Mouse (Mus musculus) MEL (cell line): ENCODE results near the gene Rxfp4. TPM values are rescaled to one million over a fixed set of nuclear protein-coding genes. Genes with fewer than 3 reads are reported as not detected.

Experiments
- DNase-seq: peaks from one replicate; pipeline ENCODE4 v3.0.0; 2011; ENCODE audit warnings: low read depth, low spot score
- H3K27ac ChIP-seq: 2 replicates; pipeline ENCODE4 v1.5.1; 2012; ENCODE audit warnings: low read depth, mild to moderate bottlenecking, control low read depth, low read length, moderate library complexity; ENCODE audit not compliant: control insufficient read depth
- H3K27me3 ChIP-seq, 2 experiments: fragments of 150-350 bp in 1 of 2; sonication (generic) in 1 of 2; 2 replicates each; pipeline ENCODE4 v1.6.1; 2012; ENCODE audit warnings: low read length in 2 of 2, mild to moderate bottlenecking in 2 of 2, improper control_type of control experiment in 1 of 2, moderate library complexity in 1 of 2; ENCODE audit not compliant: insufficient read depth in 2 of 2, control insufficient read depth in 1 of 2
- H3K36me3 ChIP-seq, 2 experiments: 2 replicates each; pipeline ENCODE4 v1.6.1; 2012 to 2014; ENCODE audit warnings: low read length in 2 of 2, improper control_type of control experiment in 1 of 2, inconsistent platforms in 1 of 2, mild to moderate bottlenecking in 1 of 2; ENCODE audit not compliant: insufficient read depth in 2 of 2, control insufficient read depth in 1 of 2
- H3K4me1 ChIP-seq, 2 experiments: fragments of 150-350 bp in 1 of 2; sonication (generic) in 1 of 2; 2 replicates each; pipeline ENCODE4 v1.6.1; 2012; ENCODE audit warnings: low read length in 2 of 2, improper control_type of control experiment in 1 of 2, mild to moderate bottlenecking in 1 of 2; ENCODE audit not compliant: insufficient read depth in 2 of 2, control insufficient read depth in 1 of 2
- H3K4me3 ChIP-seq, 2 experiments: fragments of 150-350 bp in 1 of 2; sonication (generic) in 1 of 2; 2 replicates each; pipeline ENCODE4 v1.5.1; 2012; ENCODE audit warnings: low read depth in 2 of 2, low read length in 2 of 2, mild to moderate bottlenecking in 2 of 2, moderate library complexity in 2 of 2, control low read depth in 1 of 2, improper control_type of control experiment in 1 of 2; ENCODE audit not compliant: control insufficient read depth in 1 of 2, insufficient read depth in 1 of 2
- H3K79me2 ChIP-seq: 2 replicates; pipeline ENCODE4 v1.6.1; 2012; ENCODE audit warnings: mild to moderate bottlenecking, low read length, moderate library complexity; ENCODE audit not compliant: control insufficient read depth, poor library complexity, insufficient read depth
- H3K9ac ChIP-seq: 2 replicates; pipeline ENCODE4 v1.6.1; 2012; ENCODE audit warnings: low read depth, mild to moderate bottlenecking, control low read depth, low read length, moderate library complexity; ENCODE audit not compliant: control insufficient read depth, poor library complexity, severe bottlenecking
- H3K9me3 ChIP-seq: fragments of 150-350 bp; sonication (generic); replicated peaks from 2 replicates; pipeline ENCODE4 v1.6.1; 2012; ENCODE audit warnings: mild to moderate bottlenecking, low read length, improper control_type of control experiment, moderate library complexity; ENCODE audit not compliant: insufficient read depth
- CTCF ChIP-seq, 3 experiments: IDR thresholded peaks in 2 of 3; conservative IDR thresholded peaks in 1 of 3; 2 replicates each; pipeline ENCODE4 v1.5.1; 2011 to 2012; ENCODE audit warnings: low read length in 3 of 3, low read depth in 2 of 3, mild to moderate bottlenecking in 2 of 3, improper control_type of control experiment in 1 of 3, inconsistent platforms in 1 of 3, mixed read lengths in 1 of 3, moderate library complexity in 1 of 3; ENCODE audit not compliant: control insufficient read depth in 1 of 3, insufficient read depth in 1 of 3, poor library complexity in 1 of 3, severe bottlenecking in 1 of 3
- ELF1 ChIP-seq: IDR thresholded peaks from 2 replicates; pipeline ENCODE4 v1.6.1; 2014; ENCODE audit warnings: low read depth, mild to moderate bottlenecking, inconsistent platforms, low read length, improper control_type of control experiment, moderate library complexity
- EP300 ChIP-seq, 2 experiments: IDR thresholded peaks; 2 replicates each; pipeline ENCODE4 v1.6.1; 2011; ENCODE audit warnings: improper control_type of control experiment in 2 of 2, low read length in 2 of 2, low read depth in 1 of 2, mild to moderate bottlenecking in 1 of 2
- GABPA ChIP-seq: IDR thresholded peaks from 2 replicates; pipeline ENCODE4 v1.6.1; 2012; ENCODE audit warnings: low read depth, mild to moderate bottlenecking, inconsistent platforms, low read length, improper control_type of control experiment, moderate library complexity
- GATA1 ChIP-seq: IDR thresholded peaks from 2 replicates; pipeline ENCODE4 v1.6.1; 2011; ENCODE audit warnings: low read depth, low read length, improper control_type of control experiment
- MAX ChIP-seq: IDR thresholded peaks from 2 replicates; pipeline ENCODE4 v1.6.1; 2011; ENCODE audit warnings: low read length, improper control_type of control experiment
- MXI1 ChIP-seq: IDR thresholded peaks from 2 replicates; pipeline ENCODE4 v1.6.1; 2011; ENCODE audit warnings: mild to moderate bottlenecking, low read depth, low read length, improper control_type of control experiment
- MYB ChIP-seq: IDR thresholded peaks from 2 replicates; pipeline ENCODE4 v1.6.1; 2011; ENCODE audit warnings: mild to moderate bottlenecking, low read depth, low read length, improper control_type of control experiment
- MYC ChIP-seq: IDR thresholded peaks from 2 replicates; pipeline ENCODE4 v1.6.1; 2011; ENCODE audit warnings: low read depth, mild to moderate bottlenecking, low read length, improper control_type of control experiment, moderate library complexity
- POLR2A ChIP-seq, 2 experiments: IDR thresholded peaks; 2 replicates each; pipeline ENCODE4 v1.6.1; 2011 to 2012; ENCODE audit warnings: low read length in 2 of 2, mild to moderate bottlenecking in 2 of 2, control low read depth in 1 of 2, improper control_type of control experiment in 1 of 2, low read depth in 1 of 2, moderate library complexity in 1 of 2; ENCODE audit not compliant: control insufficient read depth in 1 of 2, insufficient read depth in 1 of 2, poor library complexity in 1 of 2
- POLR2AphosphoS2 ChIP-seq: IDR thresholded peaks from 2 replicates; pipeline ENCODE4 v1.6.1; 2011; ENCODE audit warnings: low read length, improper control_type of control experiment
- RCOR1 ChIP-seq: IDR thresholded peaks from 2 replicates; pipeline ENCODE4 v1.6.1; 2012; ENCODE audit warnings: low read depth, mild to moderate bottlenecking, inconsistent platforms, low read length, improper control_type of control experiment
- SIN3A ChIP-seq: IDR thresholded peaks from 2 replicates; pipeline ENCODE4 v1.6.1; 2012; ENCODE audit warnings: low read length, improper control_type of control experiment, inconsistent platforms
- TBP ChIP-seq: IDR thresholded peaks from 2 replicates; pipeline ENCODE4 v1.8.0; 2011; ENCODE audit warnings: low read depth, low read length, improper control_type of control experiment
- TCF12 ChIP-seq: IDR thresholded peaks from 2 replicates; pipeline ENCODE4 v1.6.1; 2014; ENCODE audit warnings: low read depth, mild to moderate bottlenecking, inconsistent platforms, low read length, improper control_type of control experiment, moderate library complexity
- UBTF ChIP-seq: IDR thresholded peaks from 2 replicates; pipeline ENCODE4 v1.6.1; 2012; ENCODE audit warnings: low read depth, mild to moderate bottlenecking, inconsistent platforms, low read length, improper control_type of control experiment, moderate library complexity, borderline replicate concordance; ENCODE audit not compliant: insufficient read depth
- USF1 ChIP-seq: IDR thresholded peaks from 2 replicates; pipeline ENCODE4 v1.6.1; 2014; ENCODE audit warnings: low read depth, mild to moderate bottlenecking, inconsistent platforms, low read length, improper control_type of control experiment, moderate library complexity
- ZMIZ1 ChIP-seq: IDR thresholded peaks from 2 replicates; pipeline ENCODE4 v1.6.1; 2012; ENCODE audit warnings: low read depth, mild to moderate bottlenecking, inconsistent platforms, low read length, improper control_type of control experiment, moderate library complexity
- ZNF384 ChIP-seq: IDR thresholded peaks from 2 replicates; pipeline ENCODE4 v1.6.1; 2012; ENCODE audit warnings: low read depth, mild to moderate bottlenecking, inconsistent platforms, low read length, improper control_type of control experiment
- polyA plus RNA-seq, 2 experiments: library from polyadenylated mRNA; stranded (reverse) in 1 of 2; unstranded in 1 of 2; fragments of >175 nt in 1 of 2; fragments of >200 nt in 1 of 2; gene quantifications; 2 replicates each; pipeline versions ENCODE4 v1.2.1 to v1.2.4; 2012; ENCODE audit warnings: low replicate concordance in 2 of 2, low read depth in 1 of 2; ENCODE audit not compliant: insufficient read length in 2 of 2, insufficient read depth in 1 of 2, missing spikeins in 1 of 2
- total RNA-seq: library from RNA; depleted of rRNA; stranded (reverse); fragments of 300-350 nt; gene quantifications from 2 replicates; pipeline ENCODE4 v1.2.3, GENCODE M21; 2012

Gene Rxfp4
- total and polyA plus RNA-seq, 3 experiments = 0.06 to 0.08 TPM; not detected in 1

GRCm38 (mm10) chr3:88636555-88636986, 16.4 kb downstream of the Rxfp4 start:
- H3K79me2 ChIP-seq = peaks cover 2% of the 10 kb centered on the region; the same call in 1 of the 2 replicates
- no peak for TF ChIP-seq POLR2AphosphoS2
- no peak for TF ChIP-seq ZMIZ1
- TF ChIP-seq TBP = no peak
- peak in 1 of 2 experiments; percentile 15; a peak in 1 of 4 replicates for TF ChIP-seq POLR2A (IDR thresholded peaks at IDR 0.05; ENCODE audit: control insufficient read depth in 1 of 2, insufficient read depth in 1 of 2, low read depth in 1 of 2, low read length in 2 of 2, poor library complexity in 1 of 2)
- TF ChIP-seq TCF12 = no peak
- TF ChIP-seq, all 39 proteins: peak for 1
- H3K9me3 ChIP-seq = no peaks in the 10 kb centered on the region
- H3K36me3 ChIP-seq = peaks cover 0 to 48% of the 10 kb centered on the region in 2 experiments; a peak in 2 of 4 replicates
- no peak for DNase-seq
- H3K27ac ChIP-seq = no peak overlapping the region
- no peaks in the 10 kb centered on the region for H3K4me1 ChIP-seq
- no peak overlapping the region for H3K4me3 ChIP-seq
- no peak overlapping the region for H3K9ac ChIP-seq
- H3K27me3 ChIP-seq = no peaks in the 10 kb centered on the region

- Histone ChIP-seq H3K36me3 (peaks cover 0 to 51% of the 10 kb centered on the region in 2 experiments; a peak in 2 of 4 replicates), H3K4me1 (no peaks in the 10 kb centered on the region)
Measured at GRCm38 (mm10) chr3:88635506-88636275, 17.3 kb downstream of the Rxfp4 start.

GRCm38 (mm10) chr3:88633056-88633455, 19.9 kb downstream of the Rxfp4 start:
- Histone ChIP-seq H3K9me3 (no peaks in the 10 kb centered on the region), H3K27ac (no peak overlapping the region), H3K27me3 (no peaks in the 10 kb centered on the region), H3K9ac (no peak overlapping the region), H3K79me2 (peaks cover 24% of the 10 kb centered on the region), H3K4me3 (no peak overlapping the region), H3K4me1 (peaks cover 6 to 7% of the 10 kb centered on the region in 2 experiments; a peak in 3 of 4 replicates), H3K36me3 (peaks cover 4 to 57% of the 10 kb centered on the region in 2 experiments)
- DNase-seq = no peak
- no peak for TF ChIP-seq UBTF

More at GRCm38 (mm10) chr3:88635506-88636275, 17.3 kb downstream of the Rxfp4 start:
- no peak overlapping the region for H3K9ac ChIP-seq
- no peak overlapping the region for H3K27ac ChIP-seq
- H3K9me3 ChIP-seq = no peaks in the 10 kb centered on the region
- DNase-seq = no peak
- H3K79me2 ChIP-seq = peaks cover 2% of the 10 kb centered on the region; the same call in 1 of the 2 replicates
- TF ChIP-seq MXI1 = no peak
- TF ChIP-seq CTCF (IDR thresholded peaks at IDR 0.05 in 2 of 3, conservative IDR thresholded peaks at IDR 0.05 in 1 of 3; ENCODE audit: control insufficient read depth in 1 of 3, insufficient read depth in 1 of 3, low read depth in 2 of 3, low read length in 3 of 3, poor library complexity in 1 of 3, severe bottlenecking in 1 of 3) = no peak
- TF ChIP-seq GABPA = no peak
- no peak for TF ChIP-seq ZNF384
- TF ChIP-seq RCOR1 = no peak
- TF ChIP-seq MYC = no peak
- no peak for TF ChIP-seq SIN3A
- no peak for TF ChIP-seq ELF1
- TF ChIP-seq GATA1 = no peak
- no peak for TF ChIP-seq EP300 (IDR thresholded peaks at IDR 0.05; ENCODE audit: low read depth in 1 of 2, low read length in 2 of 2)
- TF ChIP-seq MAX = no peak
- no peak for TF ChIP-seq MYB
- no peak for TF ChIP-seq USF1
- no peak overlapping the region for H3K4me3 ChIP-seq
- H3K27me3 ChIP-seq = no peaks in the 10 kb centered on the region
